Mouse (Mus musculus) myocyte (in vitro differentiated cells): ENCODE results near the gene Pex5. TPM values are rescaled to one million over a fixed set of nuclear protein-coding genes. Genes with fewer than 3 reads are reported as not detected.

Source experiments
- H3K27me3 ChIP-seq: one replicate; pipeline ENCODE4 v1.6.1; 2011; ENCODE audit not compliant: control insufficient read depth, insufficient read depth, insufficient read length
- H3K36me3 ChIP-seq: one replicate; pipeline ENCODE4 v1.6.1; 2011; ENCODE audit not compliant: control insufficient read depth, insufficient read depth
- H3K4me2 ChIP-seq: one replicate; pipeline ENCODE4 v1.6.1; 2011; ENCODE audit warnings: low read depth, control low read depth
- H3K4me3 ChIP-seq: one replicate; pipeline ENCODE4 v1.5.1; 2011; ENCODE audit warnings: mild to moderate bottlenecking, control low read depth, moderate library complexity
- H3K79me2 ChIP-seq: one replicate; pipeline ENCODE4 v1.6.1; 2011; ENCODE audit not compliant: control insufficient read depth, insufficient read depth
- H3ac ChIP-seq: one replicate; pipeline ENCODE4 v1.6.1; 2011; ENCODE audit not compliant: control insufficient read depth, insufficient read length
- CEBPB ChIP-seq: IDR thresholded peaks from 2 replicates; pipeline ENCODE4 v1.6.1; 2011; ENCODE audit warnings: mild to moderate bottlenecking, moderate library complexity; ENCODE audit not compliant: poor library complexity, insufficient read depth, severe bottlenecking
- E2F4 ChIP-seq: IDR thresholded peaks from one replicate; pipeline ENCODE4 v1.6.1; 2011; ENCODE audit warnings: mild to moderate bottlenecking, control low read depth, moderate library complexity; ENCODE audit not compliant: insufficient read depth
- MAX ChIP-seq: IDR thresholded peaks from one replicate; pipeline ENCODE4 v1.6.1; 2011; ENCODE audit warnings: low read depth, mild to moderate bottlenecking, control low read depth
- MYOD1 ChIP-seq, 3 experiments: IDR thresholded peaks; one replicate each; pipeline ENCODE4 v1.6.1; 2011; ENCODE audit warnings: control low read depth in 2 of 3, low read depth in 2 of 3, mild to moderate bottlenecking in 2 of 3, moderate library complexity in 1 of 3; ENCODE audit not compliant: insufficient read length in 2 of 3, control insufficient read depth in 1 of 3
- MYOG ChIP-seq, 3 experiments: IDR thresholded peaks; one replicate each; pipeline ENCODE4 v1.6.1; 2011; ENCODE audit warnings: control low read depth in 2 of 3, low read depth in 2 of 3, mild to moderate bottlenecking in 2 of 3; ENCODE audit not compliant: insufficient read length in 2 of 3, control insufficient read depth in 1 of 3, insufficient read depth in 1 of 3
- POLR2A ChIP-seq: IDR thresholded peaks from one replicate; pipeline ENCODE4 v1.6.1; 2011; ENCODE audit warnings: low read depth, mild to moderate bottlenecking, control low read depth, moderate library complexity; ENCODE audit not compliant: insufficient read length
- POLR2AphosphoS2 ChIP-seq: IDR thresholded peaks from one replicate; pipeline ENCODE4 v1.6.1; 2011; ENCODE audit warnings: low read depth, control low read depth; ENCODE audit not compliant: insufficient read length
- REST ChIP-seq: IDR thresholded peaks from one replicate; pipeline ENCODE4 v1.6.1; 2011; ENCODE audit warnings: mild to moderate bottlenecking, control low read depth, moderate library complexity; ENCODE audit not compliant: insufficient read depth, insufficient read length
- SRF ChIP-seq: IDR thresholded peaks from one replicate; pipeline ENCODE4 v1.6.1; 2011; ENCODE audit warnings: low read depth; ENCODE audit not compliant: control insufficient read depth, insufficient read length
- TCF12 ChIP-seq: IDR thresholded peaks from one replicate; pipeline ENCODE4 v1.6.1; 2011; ENCODE audit warnings: mild to moderate bottlenecking, control low read depth; ENCODE audit not compliant: poor library complexity, insufficient read depth, severe bottlenecking
- TCF3 ChIP-seq: IDR thresholded peaks from one replicate; pipeline ENCODE4 v1.6.1; 2011; ENCODE audit warnings: low read depth, control low read depth; ENCODE audit not compliant: insufficient read length
- USF1 ChIP-seq: IDR thresholded peaks from one replicate; pipeline ENCODE4 v1.6.1; 2011; ENCODE audit warnings: low read depth, mild to moderate bottlenecking, control low read depth, moderate library complexity
- polyA plus RNA-seq: library from polyadenylated mRNA; unstranded; fragments of >200 nt; fragmentation: generic; extraction: Trizol; gene quantifications from one replicate; pipeline ENCODE4 v1.2.1, GENCODE M21; 2012; ENCODE audit warnings: missing spikeins

The Pex5 gene
- polyA plus RNA-seq, 1 experiment, result 33.4 TPM

- Histone ChIP-seq H3K27me3 (peaks cover 18% of the 10 kb centered on the region), H3K4me3 (no peak overlapping the region), H3K4me2 (no peak overlapping the region), H3ac (no peak overlapping the region), H3K36me3 (no peaks in the 10 kb centered on the region), H3K79me2 (no peaks in the 10 kb centered on the region)
- no peak for TF ChIP-seq POLR2AphosphoS2
- no peak for TF ChIP-seq TCF3
- no peak for TF ChIP-seq REST
- TF ChIP-seq CEBPB, result no peak
- no peak for TF ChIP-seq MYOG (IDR thresholded peaks at IDR 0.05; ENCODE audit: control insufficient read depth in 1 of 3, insufficient read depth in 1 of 3, insufficient read length in 2 of 3, low read depth in 2 of 3)
- TF ChIP-seq MYOD1 (IDR thresholded peaks at IDR 0.05; ENCODE audit: control insufficient read depth in 1 of 3, insufficient read length in 2 of 3, low read depth in 2 of 3), result no peak
- no peak for TF ChIP-seq TCF12
- no peak for TF ChIP-seq MAX
- TF ChIP-seq SRF, result no peak
- TF ChIP-seq POLR2A, result no peak
- TF ChIP-seq E2F4, result no peak
- TF ChIP-seq USF1, result no peak
These were observed 41.4 kb upstream of the Pex5 start for GRCm38 (mm10) chr6:124456243-124456642.

DNA sequence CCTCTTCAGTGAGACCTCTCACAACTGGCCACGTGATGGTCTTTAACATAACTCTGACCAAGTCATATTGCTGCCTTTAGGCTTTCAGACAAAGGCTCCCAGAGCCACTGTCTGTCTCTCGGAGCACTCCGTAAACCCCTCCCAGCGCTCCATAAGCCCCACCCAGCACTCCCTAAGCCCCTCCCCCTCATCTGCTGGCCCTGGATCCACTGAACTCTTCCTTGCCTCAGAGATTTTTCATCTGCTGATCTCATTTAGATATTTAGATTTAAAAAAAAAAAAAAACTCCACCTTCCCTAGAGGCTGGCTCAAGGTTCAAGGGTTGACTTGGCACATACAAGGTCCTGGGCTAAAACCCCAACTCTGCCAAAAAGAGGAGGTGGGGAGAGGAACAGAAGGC lies 38.9 kb upstream of the Pex5 start:
- TF ChIP-seq USF1 (peak; percentile 12), CEBPB (no peak)
- peaks cover 5% of the 10 kb centered on the region for H3K27me3 ChIP-seq
- H3K79me2 ChIP-seq, result no peaks in the 10 kb centered on the region
- no peak overlapping the region for H3ac ChIP-seq
- no peak overlapping the region for H3K4me3 ChIP-seq
- no peaks in the 10 kb centered on the region for H3K36me3 ChIP-seq
- no peak overlapping the region for H3K4me2 ChIP-seq

DNA sequence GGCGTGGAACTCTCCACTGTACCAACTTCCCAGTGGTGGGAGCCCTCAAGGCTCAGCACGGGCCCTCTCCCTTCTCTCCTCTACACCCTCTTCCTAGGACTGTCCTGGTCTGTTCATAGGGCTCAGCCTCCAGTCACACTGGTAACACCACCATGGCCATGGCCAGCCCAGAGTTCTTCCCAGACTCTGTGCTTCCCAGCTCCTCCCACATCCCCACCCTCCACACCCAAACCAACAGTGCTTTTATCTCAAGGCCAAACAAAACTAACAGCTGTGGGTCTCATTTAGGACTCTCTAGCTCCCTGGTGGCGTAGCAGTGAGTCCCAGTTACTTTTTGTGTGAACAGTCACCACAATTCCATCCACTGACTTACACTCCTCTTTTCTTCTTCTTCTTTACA lies 37.1 kb upstream of the Pex5 start:
- Histone ChIP-seq H3ac (no peak overlapping the region), H3K79me2 (no peaks in the 10 kb centered on the region), H3K27me3 (no peaks in the 10 kb centered on the region), H3K36me3 (no peaks in the 10 kb centered on the region), H3K4me2 (peak overlapping the region; percentile 49), H3K4me3 (no peak overlapping the region)
- TF ChIP-seq POLR2A (no peak), CEBPB (no peak), SRF (no peak), MYOG (IDR thresholded peaks at IDR 0.05; ENCODE audit: control insufficient read depth in 1 of 3, insufficient read depth in 1 of 3, insufficient read length in 2 of 3, low read depth in 2 of 3) (peak in 2 of 3 experiments; percentile 13 to 23), E2F4 (no peak), MYOD1 (IDR thresholded peaks at IDR 0.05; ENCODE audit: control insufficient read depth in 1 of 3, insufficient read length in 2 of 3, low read depth in 2 of 3) (peak in 1 of 3 experiments; percentile 29), USF1 (no peak), TCF12 (no peak)

- Histone ChIP-seq H3ac (no peak overlapping the region), H3K27me3 (no peaks in the 10 kb centered on the region), H3K36me3 (no peaks in the 10 kb centered on the region), H3K4me3 (no peak overlapping the region), H3K79me2 (no peaks in the 10 kb centered on the region), H3K4me2 (peak overlapping the region; percentile 32)
- TF ChIP-seq TCF3 (no peak), E2F4 (no peak), USF1 (no peak), MAX (no peak), SRF (no peak), TCF12 (no peak), MYOD1 (IDR thresholded peaks at IDR 0.05; ENCODE audit: control insufficient read depth in 1 of 3, insufficient read length in 2 of 3, low read depth in 2 of 3) (no peak), MYOG (IDR thresholded peaks at IDR 0.05; ENCODE audit: control insufficient read depth in 1 of 3, insufficient read depth in 1 of 3, insufficient read length in 2 of 3, low read depth in 2 of 3) (no peak), POLR2A (no peak), REST (no peak)
These were observed 35.0 kb upstream of the Pex5 start for GRCm38 (mm10) chr6:124449668-124450383.

DNA sequence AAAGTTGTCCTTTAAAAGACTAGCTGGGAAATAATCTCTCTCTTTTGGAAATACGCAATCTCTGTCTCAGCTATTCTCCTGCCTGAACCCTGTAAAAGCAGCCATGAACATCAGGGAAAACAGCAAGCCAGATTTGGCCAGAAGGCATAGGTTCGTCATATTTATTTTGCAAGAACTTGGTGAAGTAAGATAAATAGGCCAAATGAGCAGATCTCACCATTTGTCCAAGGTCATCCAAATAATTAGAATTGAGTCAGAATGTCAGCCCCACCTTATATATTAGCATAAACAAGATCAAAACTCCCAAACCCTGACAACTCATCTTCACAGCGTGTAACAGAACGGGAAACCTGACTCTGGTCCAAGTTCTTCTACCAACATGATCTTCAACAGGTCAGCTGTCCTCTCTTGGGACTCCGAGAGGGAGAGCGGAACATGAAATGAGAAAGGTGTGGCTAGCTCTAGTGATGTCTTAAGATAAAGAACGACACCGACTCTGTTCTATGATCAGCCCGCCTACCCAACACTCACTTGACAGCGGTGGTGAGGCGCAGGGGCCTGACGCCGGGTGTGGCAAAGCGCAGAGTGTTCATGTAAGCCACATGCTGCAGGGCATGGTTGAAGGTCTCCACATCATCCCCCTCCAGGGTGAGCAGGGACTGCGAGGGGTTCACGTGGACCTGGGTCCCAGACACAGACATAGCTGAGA lies 34.2 kb upstream of the Pex5 start:
- TF ChIP-seq TCF3 (no peak), REST (no peak), MAX (no peak), E2F4 (no peak), SRF (no peak), CEBPB (no peak), USF1 (no peak), MYOD1 (IDR thresholded peaks at IDR 0.05; ENCODE audit: control insufficient read depth in 1 of 3, insufficient read length in 2 of 3, low read depth in 2 of 3) (no peak), POLR2A (no peak), MYOG (IDR thresholded peaks at IDR 0.05; ENCODE audit: control insufficient read depth in 1 of 3, insufficient read depth in 1 of 3, insufficient read length in 2 of 3, low read depth in 2 of 3) (no peak), TCF12 (no peak), POLR2AphosphoS2 (no peak)
- no peaks in the 10 kb centered on the region for H3K79me2 ChIP-seq
- peak overlapping the region; percentile 32 for H3K4me2 ChIP-seq
- no peak overlapping the region for H3ac ChIP-seq
- no peak overlapping the region for H3K4me3 ChIP-seq
- H3K36me3 ChIP-seq, result no peaks in the 10 kb centered on the region
- H3K27me3 ChIP-seq, result no peaks in the 10 kb centered on the region
